30 mouse cellular contexts compared by ENCODE assay signal in genomic region chr2:180368359-180368758, GRCm38 (mm10). TPM values are rescaled to one million over a fixed set of nuclear protein-coding genes. Genes with fewer than 3 reads are reported as not detected.
DNase-seq lines count a peak whose midpoint lies in the region; ATAC-seq and TF ChIP-seq lines count a peak whose summit lies in the region.
"Had no signal": no experiment of that assay in that cellular context is flagged by ENCODE, and none has a peak within 500 bp of the region (broad histone marks: within the 10 kb centered on the region; RNA-seq: fewer than 3 reads in every experiment).

No protein-coding gene starts in this region.

- no peak overlapping the region for H3K4me2 ChIP-seq in embryonic facial prominence, embryonic 14.5 days (ENCODE audit: low read depth, low read length)
- peak overlapping the region; percentile 65 for H3K4me2 ChIP-seq in myocyte (ENCODE audit: low read depth)
- H3K4me2 ChIP-seq: embryonic facial prominence, embryonic 12.5 days; embryonic facial prominence, embryonic 15.5 days; forebrain, embryonic 12.5 days had no signal

- 49% methylated on average over 5 of the region's 5 CpGs for WGBS in embryonic facial prominence, embryonic 14.5 days
- WGBS in embryonic facial prominence, embryonic 10.5 days, result 78% methylated on average over 5 of the region's 5 CpGs
- WGBS in heart, embryonic 10.5 days, result 70% methylated on average over 5 of the region's 5 CpGs
- WGBS in heart, adult 2 months, result 72% methylated on average over 5 of the region's 5 CpGs

- DNase-seq in embryonic facial prominence, embryonic 14.5 days (ENCODE audit: low spot score), result peak; percentile 18
- no peak for DNase-seq in embryonic facial prominence, embryonic 10.5 days (ENCODE audit: low spot score)
- DNase-seq in gastrocnemius, adult 2 months, result peak; percentile 66
- DNase-seq in gastrocnemius, postnatal 10 days, result no peak
- DNase-seq in heart, embryonic 10.5 days (ENCODE audit: low spot score), result no peak
- DNase-seq in heart, adult 2 months, result no peak
- no peak for DNase-seq in layer of hippocampus, adult 11-12 months (ENCODE audit: low spot score)
- DNase-seq: adrenal gland, adult 2 months; adrenal gland, postnatal 10 days; adrenal gland, postnatal 25 days; B cell, adult 2 months; cerebellum, adult 11 months; cerebellum, adult 18-20 months; cerebellum, adult 8-10 months; cerebellum, adult 9-11 months; cerebellum, postnatal 14 days; cerebellum, postnatal 36 days; embryo, embryonic 11 days had no signal

- H3ac ChIP-seq in myocyte (ENCODE audit: control insufficient read depth, insufficient read length), result no peak overlapping the region

- H3K4me1 ChIP-seq in embryonic facial prominence, embryonic 14.5 days (ENCODE audit: control insufficient read depth, insufficient read depth, low read length), result no peaks in the 10 kb centered on the region
- H3K4me1 ChIP-seq in embryonic facial prominence, embryonic 10.5 days, result no peaks in the 10 kb centered on the region; the same call in 1 of the 2 replicates
- peaks cover 46% of the 10 kb centered on the region for H3K4me1 ChIP-seq in heart, embryonic 10.5 days
- no peaks in the 10 kb centered on the region for H3K4me1 ChIP-seq in heart, adult 2 months (ENCODE audit: control insufficient read depth, insufficient read depth, low read length)
- H3K4me1 ChIP-seq: embryonic facial prominence, embryonic 12.5 days; embryonic facial prominence, embryonic 15.5 days; forebrain, embryonic 10.5 days; forebrain, embryonic 12.5 days had no signal

- H3K27ac ChIP-seq in embryonic facial prominence, embryonic 14.5 days (replicated peaks; ENCODE audit: low read depth, low read length), result no peak overlapping the region
- H3K27ac ChIP-seq in embryonic facial prominence, embryonic 10.5 days (replicated peaks), result no peak overlapping the region
- H3K27ac ChIP-seq in gastrocnemius, adult 2 months, result peak overlapping the region; percentile 98
- H3K27ac ChIP-seq in heart, embryonic 10.5 days, result peak overlapping the region; percentile 38; the same call in 1 of the 2 replicates
- H3K27ac ChIP-seq in heart, adult 2 months, result no peak overlapping the region
- H3K27ac ChIP-seq: embryonic facial prominence, embryonic 12.5 days; embryonic facial prominence, embryonic 15.5 days; forebrain, embryonic 10.5 days; forebrain, embryonic 12.5 days had no signal

- TF ChIP-seq POLR2A in heart, adult 2 months (IDR thresholded peaks at IDR 0.05; ENCODE audit: insufficient read depth, low read depth, low read length), result no peak
- no peak for TF ChIP-seq POLR2A in myocyte (IDR thresholded peaks at IDR 0.05; ENCODE audit: insufficient read length, low read depth)

- no peak for TF ChIP-seq CTCF in gastrocnemius, adult 2 months (IDR thresholded peaks at IDR 0.05)
- no peak for TF ChIP-seq CTCF in heart, adult 2 months (IDR thresholded peaks at IDR 0.05)

- ATAC-seq in embryonic facial prominence, embryonic 14.5 days (ENCODE audit: low read depth), result no peak
- ATAC-seq: CD4-positive, CD25-positive, alpha-beta regulatory T cell, adult 4 months; forebrain, embryonic 14.5 days; forebrain, embryonic 16.5 days had no signal

- intact Hi-C loops in gastrocnemius, adult 2 months (cut with DNase I), result no loop called here
- intact Hi-C loops in heart, adult 2 months (cut with DNase I), result no loop called here

- H3K27me3 ChIP-seq in embryonic facial prominence, embryonic 14.5 days (replicated peaks; ENCODE audit: control insufficient read depth, insufficient read depth, low read length), result no peaks in the 10 kb centered on the region
- peaks cover 4% of the 10 kb centered on the region; the same call in 1 of the 2 replicates for H3K27me3 ChIP-seq in embryonic facial prominence, embryonic 10.5 days (replicated peaks; ENCODE audit: low read depth, poor library complexity, severe bottlenecking)
- H3K27me3 ChIP-seq in heart, embryonic 10.5 days (ENCODE audit: insufficient read depth, poor library complexity, severe bottlenecking), result no peaks in the 10 kb centered on the region
- H3K27me3 ChIP-seq in heart, adult 2 months (ENCODE audit: control insufficient read depth, insufficient read depth, low read length), result no peaks in the 10 kb centered on the region
- H3K27me3 ChIP-seq in myocyte (ENCODE audit: control insufficient read depth, insufficient read depth, insufficient read length), result peaks cover 19% of the 10 kb centered on the region
- H3K27me3 ChIP-seq: embryonic facial prominence, embryonic 12.5 days; embryonic facial prominence, embryonic 15.5 days; forebrain, embryonic 12.5 days had no signal

- TF ChIP-seq EP300 in heart, adult 2 months (IDR thresholded peaks at IDR 0.05; ENCODE audit: insufficient read depth, low read depth, low read length), result no peak

- no peak overlapping the region for H3K9ac ChIP-seq in embryonic facial prominence, embryonic 14.5 days (ENCODE audit: low read depth, low read length)
- H3K9ac ChIP-seq in heart, adult 2 months (ENCODE audit: low read depth, low read length), result no peak overlapping the region
- H3K9ac ChIP-seq: embryonic facial prominence, embryonic 12.5 days; embryonic facial prominence, embryonic 15.5 days; forebrain, embryonic 12.5 days had no signal

- no peaks in the 10 kb centered on the region for H3K79me2 ChIP-seq in heart, adult 2 months (replicated peaks; ENCODE audit: control insufficient read depth, insufficient read depth, low read length)
- H3K79me2 ChIP-seq in myocyte (ENCODE audit: control insufficient read depth, insufficient read depth), result no peaks in the 10 kb centered on the region

- no peaks in the 10 kb centered on the region for H3K36me3 ChIP-seq in embryonic facial prominence, embryonic 14.5 days (ENCODE audit: control insufficient read depth, insufficient read depth, low read length)
- H3K36me3 ChIP-seq in embryonic facial prominence, embryonic 10.5 days (replicated peaks), result no peaks in the 10 kb centered on the region
- no peaks in the 10 kb centered on the region for H3K36me3 ChIP-seq in heart, embryonic 10.5 days
- no peaks in the 10 kb centered on the region for H3K36me3 ChIP-seq in heart, adult 2 months (ENCODE audit: control insufficient read depth, insufficient read depth, low read length)
- no peaks in the 10 kb centered on the region for H3K36me3 ChIP-seq in myocyte (ENCODE audit: control insufficient read depth, insufficient read depth)
- H3K36me3 ChIP-seq: embryonic facial prominence, embryonic 12.5 days; embryonic facial prominence, embryonic 15.5 days; forebrain, embryonic 10.5 days; forebrain, embryonic 12.5 days; G1E had no signal

- H3K4me3 ChIP-seq in embryonic facial prominence, embryonic 14.5 days (ENCODE audit: low read depth, low read length), result no peak overlapping the region
- H3K4me3 ChIP-seq in embryonic facial prominence, embryonic 10.5 days, result no peak overlapping the region
- no peak overlapping the region for H3K4me3 ChIP-seq in gastrocnemius, adult 2 months
- no peak overlapping the region for H3K4me3 ChIP-seq in heart, embryonic 10.5 days
- H3K4me3 ChIP-seq in heart, adult 2 months, result no peak overlapping the region
- H3K4me3 ChIP-seq in myocyte, result no peak overlapping the region
- H3K4me3 ChIP-seq: embryonic facial prominence, embryonic 12.5 days; embryonic facial prominence, embryonic 15.5 days; erythroblast, embryonic 14.5 days; forebrain, embryonic 10.5 days; forebrain, embryonic 12.5 days had no signal

- H3K9me3 ChIP-seq in embryonic facial prominence, embryonic 14.5 days (ENCODE audit: control insufficient read depth, low read length), result no peaks in the 10 kb centered on the region
- no peaks in the 10 kb centered on the region for H3K9me3 ChIP-seq in embryonic facial prominence, embryonic 10.5 days
- H3K9me3 ChIP-seq in heart, embryonic 10.5 days, result no peaks in the 10 kb centered on the region
- H3K9me3 ChIP-seq: embryonic facial prominence, embryonic 12.5 days; embryonic facial prominence, embryonic 15.5 days; forebrain, embryonic 10.5 days; forebrain, embryonic 12.5 days; G1E had no signal

TF ChIP-seq in myocyte, 11 proteins besides CTCF, POLR2A, EP300 and RAD21:
- TF ChIP-seq REST (IDR thresholded peaks at IDR 0.05; ENCODE audit: insufficient read depth, insufficient read length) (no peak), MYOG (IDR thresholded peaks at IDR 0.05; ENCODE audit: control insufficient read depth in 1 of 3, insufficient read depth in 1 of 3, insufficient read length in 2 of 3, low read depth in 2 of 3) (peak in 2 of 3 experiments; percentile 14 to 88), E2F4 (IDR thresholded peaks at IDR 0.05; ENCODE audit: insufficient read depth) (no peak), SRF (IDR thresholded peaks at IDR 0.05; ENCODE audit: control insufficient read depth, insufficient read length, low read depth) (peak; percentile 93), USF1 (IDR thresholded peaks at IDR 0.05; ENCODE audit: low read depth) (no peak), TCF12 (IDR thresholded peaks at IDR 0.05; ENCODE audit: insufficient read depth, poor library complexity, severe bottlenecking) (no peak), CEBPB (IDR thresholded peaks at IDR 0.05; ENCODE audit: insufficient read depth, poor library complexity, severe bottlenecking) (no peak), TCF3 (IDR thresholded peaks at IDR 0.05; ENCODE audit: insufficient read length, low read depth) (no peak), MAX (IDR thresholded peaks at IDR 0.05; ENCODE audit: low read depth) (no peak), POLR2AphosphoS2 (IDR thresholded peaks at IDR 0.05; ENCODE audit: insufficient read length, low read depth) (no peak), MYOD1 (IDR thresholded peaks at IDR 0.05; ENCODE audit: control insufficient read depth in 1 of 3, insufficient read length in 2 of 3, low read depth in 2 of 3) (peak; percentile 69 to 88 (median 87))

RNA-seq across cellular contexts. Expression of gene Gata5, which starts 33.9 kb away (rescaled TPM):
- polyA plus RNA-seq in embryonic facial prominence, embryonic 14.5 days (2014; fragmentation: Nextera tagmentation; extraction: Ambion mirVana), result not detected in 2 replicates
- 0.57 and 0.65 TPM in 2 replicates for polyA plus RNA-seq in embryonic facial prominence, embryonic 10.5 days (2016; fragmentation: Nextera tagmentation; extraction: Ambion mirVana)
- total RNA-seq in gastrocnemius, adult 2 months (2021), result not detected
- not detected for total RNA-seq in gastrocnemius, postnatal 10 days (2021)
- polyA plus RNA-seq in heart, embryonic 10.5 days (2016; fragmentation: Nextera tagmentation; extraction: Ambion mirVana), result 34.7 and 41.3 TPM in 2 replicates
- under 1 TPM; 0.63 to 0.89 TPM for total RNA-seq in heart, adult 2 months (2021)
- polyA plus RNA-seq in heart, adult 2 months (2012; rRNA removed), result 1.1 TPM in 2 replicates
- not detected for polyA plus RNA-seq in myocyte (2012; fragmentation: generic; extraction: Trizol)
- total RNA-seq: adrenal gland, postnatal 25 days; CH12.LX; common myeloid progenitor, adult 5-6 weeks had no signal
- polyA plus RNA-seq: CD4-positive, CD25-positive, alpha-beta regulatory T cell, adult 4 months; embryonic facial prominence, embryonic 15.5 days; erythroblast, embryonic 14.5 days; forebrain, embryonic 10.5 days; forebrain, embryonic 12.5 days; forebrain, embryonic 14.5 days; forebrain, embryonic 16.5 days; G1E had no signal

Comparison
In these comparisons a context has a peak if more than half of its experiments do, and no peak if none do; other contexts are left out.
1. DNase-seq: peak in embryonic facial prominence, embryonic 14.5 days (single experiment) and gastrocnemius, adult 2 months (single experiment); none in embryonic facial prominence, embryonic 10.5 days (single experiment), gastrocnemius, postnatal 10 days (single experiment), heart, embryonic 10.5 days (single experiment), heart, adult 2 months (0 of 2) and layer of hippocampus, adult 11-12 months (single experiment).
2. H3K27ac ChIP-seq: peak in gastrocnemius, adult 2 months (single experiment) and heart, embryonic 10.5 days (single experiment); none in embryonic facial prominence, embryonic 14.5 days (single experiment), embryonic facial prominence, embryonic 10.5 days (single experiment) and heart, adult 2 months (single experiment).
3. RNA of gene Gata5, which starts 33.9 kb away (polyA plus RNA-seq): 34.7 to 41.3 TPM in heart, embryonic 10.5 days; 1.1 TPM in heart, adult 2 months, 0.57 to 0.65 TPM in embryonic facial prominence, embryonic 10.5 days, not detected in embryonic facial prominence, embryonic 14.5 days and not detected in myocyte (single experiment); every median in the first group is over 10 times any median in the second.